Mouse (Mus musculus): ENCODE measurements around the gene Mfrp.

The Mfrp gene

GRCm38 (mm10) chr9:44078955-44079756 is 22.4 kb upstream of the Mfrp start:
- no peak for DNase-seq (ENCODE audit: low spot score in 2 of 2)

DNA sequence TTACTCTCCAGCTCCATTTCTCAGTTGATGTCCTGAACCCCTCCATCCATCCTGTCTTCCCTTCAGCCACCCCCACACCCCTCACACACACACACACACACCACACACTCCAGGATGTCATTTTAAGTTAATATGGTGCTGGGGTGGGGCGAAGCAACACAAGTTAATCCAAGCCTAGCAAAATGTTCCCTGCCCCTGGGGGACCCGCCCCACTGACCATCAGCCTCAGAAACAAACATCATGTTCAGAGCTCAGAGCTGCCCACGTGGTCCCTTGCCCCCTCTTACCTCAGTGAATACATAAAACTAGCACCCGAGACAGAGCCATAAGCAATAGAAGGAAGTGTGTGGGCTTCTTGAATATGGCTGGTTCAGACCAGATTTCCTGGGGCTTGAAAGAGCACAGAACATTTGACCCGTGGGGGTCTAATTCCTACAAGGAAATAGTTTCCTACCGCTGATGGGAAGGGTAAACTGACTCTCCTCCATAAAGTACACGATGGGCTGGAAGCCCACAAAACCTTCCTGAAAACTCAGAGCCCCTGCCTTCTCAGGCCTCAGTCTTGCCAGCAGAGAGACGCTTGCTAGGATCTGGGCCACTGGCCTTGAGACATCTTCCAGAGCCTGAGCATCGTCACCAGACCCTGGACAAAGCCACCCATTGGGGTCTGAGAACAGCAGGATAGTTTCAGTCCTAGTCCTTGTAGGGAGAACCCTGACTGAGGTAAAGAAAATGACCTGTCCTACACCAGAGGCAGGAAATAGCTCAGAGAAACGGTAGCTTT is 21.3 kb upstream of the Mfrp start:
- DNase-seq (ENCODE audit: low spot score in 2 of 2), result no peak

- DNase-seq (ENCODE audit: low spot score in 2 of 2), result no peak
These were observed 20.6 kb upstream of the Mfrp start for GRCm38 (mm10) chr9:44080953-44081352.

DNA sequence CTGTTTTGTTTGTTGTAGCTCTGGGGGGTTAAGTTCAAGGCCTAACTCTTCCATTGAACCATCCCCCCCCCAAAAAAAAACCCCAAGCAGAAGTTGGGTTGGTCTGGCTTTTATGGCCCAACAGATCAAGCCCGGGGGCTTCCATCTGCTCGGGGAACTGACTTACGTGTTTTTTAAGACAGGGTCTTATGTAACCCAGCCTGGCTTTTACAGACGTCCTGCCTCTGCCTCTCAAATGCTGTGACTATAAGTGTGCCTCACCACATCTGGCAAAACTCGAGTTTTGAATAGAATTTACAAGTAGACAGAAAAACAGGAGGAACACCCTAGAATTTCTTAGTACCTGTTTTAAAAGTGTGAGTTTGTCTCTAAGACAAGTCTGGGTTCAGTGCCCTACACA is 19.9 kb upstream of the Mfrp start:
- no peak for DNase-seq (ENCODE audit: low spot score in 2 of 2)

GRCm38 (mm10) chr9:44082266-44082665 is 19.3 kb upstream of the Mfrp start:
- no peak for DNase-seq (ENCODE audit: low spot score in 2 of 2)

DNA sequence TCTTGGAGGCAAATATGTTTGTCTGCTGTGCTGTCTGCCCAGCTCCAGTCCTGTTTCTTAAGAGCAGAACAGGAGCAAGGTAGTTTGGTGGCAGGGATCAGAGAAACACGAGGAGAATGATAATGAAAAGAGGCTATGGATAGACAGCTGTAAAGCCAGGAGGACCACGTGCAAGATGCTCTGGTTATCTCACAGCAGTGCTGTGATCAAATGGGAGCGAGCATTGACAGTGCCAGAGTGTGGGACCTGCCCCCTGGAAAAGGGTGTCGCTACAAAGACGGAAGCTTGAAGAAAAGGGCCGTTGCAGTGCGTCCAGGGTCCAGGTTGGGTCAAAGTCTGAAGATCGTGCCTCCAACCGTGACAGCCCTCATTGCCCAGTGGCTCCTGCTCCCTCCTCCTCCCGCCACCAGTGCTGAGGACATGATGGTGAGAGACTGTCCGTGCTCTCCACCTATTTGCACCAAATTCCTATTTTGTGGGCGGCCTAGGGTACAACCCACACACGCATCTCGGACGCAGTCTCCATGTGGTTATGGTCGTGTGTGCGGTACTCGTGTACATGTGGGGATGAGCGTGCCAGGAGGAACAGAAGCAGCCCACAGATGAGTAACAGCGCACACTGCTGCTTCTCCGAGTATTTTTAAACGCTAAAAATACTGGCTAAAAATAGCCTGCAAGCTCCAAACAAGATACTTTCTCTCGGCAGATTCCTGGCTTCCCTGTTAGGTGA is 18.0 kb upstream of the Mfrp start:
- no peak for DNase-seq (ENCODE audit: low spot score in 2 of 2)

- no peak for DNase-seq (ENCODE audit: low spot score in 2 of 2)
These were observed 17.3 kb upstream of the Mfrp start for GRCm38 (mm10) chr9:44084236-44084635.

GRCm38 (mm10) chr9:44084659-44085229 is 16.8 kb upstream of the Mfrp start:
- DNase-seq (ENCODE audit: low spot score in 2 of 2), result peak; percentile 73 to 85

DNA sequence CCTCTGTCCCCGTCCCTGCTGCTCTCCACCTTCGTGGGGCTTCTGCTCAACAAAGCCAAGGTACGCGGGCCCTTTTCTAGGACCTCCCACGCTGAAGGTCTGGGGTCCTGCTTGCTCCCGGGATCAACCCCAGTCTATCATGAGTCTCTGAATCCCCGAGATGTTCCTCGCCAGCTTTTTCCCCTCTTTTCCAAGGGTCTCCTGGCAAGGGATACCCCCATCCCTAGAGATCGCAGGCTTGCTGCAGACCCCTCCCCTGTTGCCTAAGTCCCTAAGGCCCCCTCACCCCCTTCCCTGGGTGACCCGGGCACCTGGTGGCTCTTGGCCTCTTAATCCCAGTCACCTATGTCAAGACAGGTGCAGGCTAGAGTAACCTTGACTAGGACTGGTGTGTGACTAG is 16.3 kb upstream of the Mfrp start:
- no peak for DNase-seq (ENCODE audit: low spot score in 2 of 2)

DNA sequence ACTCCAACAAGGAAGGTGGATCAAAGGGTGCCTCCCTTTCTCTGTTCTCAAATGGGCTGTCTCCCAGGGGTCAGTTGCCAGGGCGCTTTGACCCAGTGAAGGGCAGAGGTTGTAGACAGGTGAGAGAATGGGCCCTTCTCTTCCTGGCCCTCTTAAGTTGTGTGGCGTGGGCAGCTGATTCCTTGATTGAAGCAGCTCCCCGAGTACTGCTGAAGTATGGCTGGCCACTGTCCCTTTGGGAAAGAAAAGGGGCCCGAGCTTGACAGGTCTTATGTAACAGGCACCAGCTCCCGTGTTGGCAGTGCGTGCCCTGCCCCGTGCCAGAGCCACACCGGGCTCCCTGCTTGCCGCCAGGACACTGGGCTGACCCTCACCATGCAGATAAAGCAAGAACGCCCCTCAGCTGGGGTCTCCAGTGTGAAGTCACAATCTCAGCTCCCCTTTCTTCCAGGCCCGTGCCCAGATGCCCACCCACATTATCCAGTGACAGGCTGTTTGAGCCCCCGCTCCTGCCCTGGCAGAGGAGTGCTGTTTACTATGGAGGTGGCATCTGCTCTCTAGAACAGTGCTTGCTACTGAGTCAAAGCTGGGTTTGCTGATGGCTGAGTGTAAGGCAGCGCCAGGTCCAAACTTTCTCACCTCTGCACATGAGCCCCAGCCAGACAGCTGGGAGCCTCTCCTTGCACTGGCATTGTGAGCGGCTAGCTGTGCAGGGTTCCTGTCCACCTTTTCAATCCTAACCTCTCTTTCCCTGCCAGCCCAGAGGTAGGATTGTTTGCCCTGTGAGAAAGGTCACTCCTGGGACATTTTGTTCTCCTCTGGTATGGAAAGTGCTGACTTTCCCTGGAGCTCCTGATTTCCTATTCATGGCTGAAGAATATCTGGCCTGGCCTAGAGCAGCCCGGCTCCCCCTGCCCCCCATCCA is 15.5 kb upstream of the Mfrp start:
- no peak for DNase-seq (ENCODE audit: low spot score in 2 of 2)

DNA sequence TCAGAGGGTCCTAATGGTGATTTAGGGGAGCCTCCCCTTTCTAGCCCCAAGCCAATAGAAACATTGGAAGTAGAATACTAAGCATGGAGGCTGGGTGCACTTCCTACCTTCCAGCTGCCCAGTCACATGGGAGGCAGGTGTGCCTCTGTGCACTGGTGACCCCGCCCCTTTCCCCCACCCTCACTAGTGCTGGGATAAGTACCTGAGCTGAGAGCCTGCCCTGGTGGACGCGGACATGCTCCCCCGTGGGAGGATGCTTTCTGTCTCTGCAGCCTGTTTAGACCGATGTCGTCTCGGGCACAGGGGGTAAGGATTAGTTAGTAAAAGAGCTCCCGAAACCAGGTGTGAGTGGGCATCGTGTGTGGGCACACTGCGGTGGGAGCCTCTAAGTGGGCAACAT is 14.6 kb upstream of the Mfrp start:
- no peak for DNase-seq (ENCODE audit: low spot score in 2 of 2)

DNA sequence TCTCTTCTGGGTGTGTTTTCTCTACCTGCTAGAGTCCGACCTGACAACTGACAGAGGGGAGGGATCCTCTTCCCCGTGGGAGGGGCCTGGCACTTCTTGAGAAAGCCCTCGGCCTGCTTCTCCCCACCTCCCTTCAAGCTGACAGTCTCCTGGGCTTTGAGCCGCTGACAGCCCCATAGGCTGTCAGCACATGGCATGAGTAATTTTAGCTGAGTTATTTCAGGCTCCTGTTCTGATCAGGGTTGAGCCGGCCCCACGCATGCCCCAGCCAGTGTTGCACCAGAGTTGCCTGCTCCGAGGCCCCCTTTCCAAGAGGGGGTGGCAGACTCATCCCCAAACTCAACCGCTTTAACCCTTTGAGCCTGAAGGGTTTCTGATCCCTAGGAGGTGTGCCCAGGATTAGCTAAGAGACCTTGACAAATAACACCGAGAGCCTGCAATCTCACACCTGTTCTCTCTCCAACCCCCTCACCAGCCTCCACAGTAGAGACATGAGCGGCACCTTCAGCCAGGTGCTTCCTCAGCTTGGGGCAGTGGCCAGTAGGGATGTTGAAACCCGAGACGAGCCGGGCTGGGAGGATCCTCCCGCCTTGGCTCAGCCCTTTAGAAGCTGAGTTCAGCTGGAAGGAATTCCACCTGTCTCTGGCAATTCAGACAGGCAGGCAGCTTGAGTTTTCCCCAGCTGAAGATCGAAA is 13.6 kb upstream of the Mfrp start:
- DNase-seq (ENCODE audit: low spot score in 2 of 2), result no peak

DNA sequence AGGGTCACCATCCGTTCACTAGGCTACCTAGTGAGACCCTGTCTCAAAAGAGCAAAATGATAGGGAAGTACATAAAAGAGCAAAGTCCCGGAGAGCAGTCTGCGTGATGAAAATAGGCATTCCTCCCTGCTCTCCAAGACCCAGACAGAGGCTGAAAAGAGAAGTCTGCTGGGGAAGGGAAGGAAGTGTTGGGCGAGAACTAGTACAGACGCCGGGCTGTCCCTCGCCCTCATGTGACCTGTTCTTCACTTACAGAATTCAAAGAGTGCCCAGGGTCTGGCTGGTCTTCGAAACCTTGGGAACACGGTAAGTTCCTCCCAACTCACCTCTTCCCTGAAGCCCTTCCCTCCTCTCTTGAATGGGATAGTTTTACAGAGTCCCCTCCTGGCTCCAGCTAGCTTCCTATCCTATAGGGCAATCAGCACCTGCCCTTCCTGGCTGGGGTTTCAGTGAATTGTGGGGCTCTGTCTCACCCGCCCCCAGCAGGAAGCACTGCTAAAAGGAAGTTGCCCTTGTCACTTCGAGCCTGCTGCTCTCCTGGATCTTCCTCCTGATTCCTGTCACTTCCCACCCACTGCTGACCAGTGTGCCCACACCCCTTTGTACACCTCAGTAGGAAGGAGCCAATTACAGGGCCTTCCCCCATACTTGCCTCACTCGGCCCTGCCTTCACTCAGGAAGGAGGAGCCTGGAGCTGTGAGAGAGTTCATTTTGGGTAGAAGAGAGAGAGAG is 12.5 kb upstream of the Mfrp start:
- DNase-seq (ENCODE audit: low spot score in 2 of 2), result no peak

- DNase-seq (ENCODE audit: low spot score in 2 of 2), result peak; percentile 57 to 74
These were observed 7.7 kb upstream of the Mfrp start for GRCm38 (mm10) chr9:44093612-44094503.

GRCm38 (mm10) chr9:44094737-44095136 is 6.8 kb upstream of the Mfrp start:
- DNase-seq (ENCODE audit: low spot score in 2 of 2), result no peak

- DNase-seq (ENCODE audit: low spot score in 2 of 2), result no peak
These were observed 5.7 kb upstream of the Mfrp start for GRCm38 (mm10) chr9:44095781-44096180.

DNA sequence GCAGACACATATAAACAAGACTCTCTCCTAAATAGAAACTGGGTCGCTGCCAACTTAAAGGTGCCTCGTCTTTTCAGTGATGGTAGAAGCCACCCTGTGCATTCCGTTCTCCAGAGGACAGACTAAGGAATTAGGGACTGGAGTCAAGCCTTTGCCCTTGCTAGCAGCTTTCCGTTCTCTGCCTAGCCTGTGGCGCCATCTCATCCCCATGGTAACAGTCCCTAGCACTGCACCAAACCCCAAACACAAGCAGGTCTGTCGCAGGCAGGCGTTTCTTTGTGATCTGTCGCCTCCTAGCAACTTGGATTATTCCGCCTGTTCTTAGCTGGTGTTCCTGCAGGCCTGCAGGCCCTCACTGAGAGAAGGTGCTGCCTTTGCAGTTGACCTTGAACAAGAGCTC is 5.0 kb upstream of the Mfrp start:
- DNase-seq (ENCODE audit: low spot score in 2 of 2), result peak in 1 of 2 experiments; percentile 45

- no peak for DNase-seq (ENCODE audit: low spot score in 2 of 2)
These were observed 3.4 kb downstream of the Mfrp start for GRCm38 (mm10) chr9:44104881-44105280.

DNA sequence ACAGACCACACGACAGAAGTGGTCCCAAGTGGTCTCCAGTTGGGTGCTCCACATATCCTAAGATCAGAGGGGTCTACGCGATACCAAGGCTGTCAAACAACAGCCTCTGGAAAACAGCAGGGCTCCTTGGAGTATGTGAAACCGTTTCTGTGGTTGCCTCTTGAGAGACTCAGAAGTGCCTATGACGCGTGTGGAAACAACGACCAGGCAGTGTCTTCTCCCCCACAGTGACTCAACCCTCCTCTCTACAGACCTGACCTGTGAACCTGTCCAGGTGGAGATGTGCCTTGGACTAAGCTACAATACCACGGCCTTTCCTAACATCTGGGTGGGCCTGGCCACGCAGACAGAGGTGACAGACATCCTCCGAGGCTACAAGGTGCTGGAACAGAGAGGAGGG is 4.3 kb downstream of the Mfrp start:
- DNase-seq (ENCODE audit: low spot score in 2 of 2), result no peak
